19 mouse cellular contexts compared by ENCODE assay signal in genomic region chr1:72054541-72054940, GRCm38 (mm10).
"Had no signal": no experiment of that assay in that cellular context is flagged by ENCODE, and none has a peak within 500 bp of the region (broad histone marks: within the 10 kb centered on the region; RNA-seq: fewer than 3 reads in every experiment).

No protein-coding gene starts in this region.

- DNase-seq: cerebellum, adult 9-10 months; cerebellum, adult 9-11 months; cerebellum, postnatal 10 days; cerebellum, postnatal 14 days; cerebellum, postnatal 25 days; cerebellum, postnatal 36 days; embryo, embryonic 11 days; forebrain, postnatal 0 days; gastrocnemius, adult 2 months; gastrocnemius, postnatal 10 days; gastrocnemius, postnatal 14 days; gastrocnemius, postnatal 25 days; gastrocnemius, postnatal 36 days; heart, adult 18-20 months; heart, adult 2 months had no signal

- ATAC-seq: forebrain, embryonic 13.5 days; forebrain, embryonic 14.5 days; forebrain, embryonic 15.5 days; forebrain, embryonic 16.5 days; forebrain, postnatal 0 days had no signal
